Mouse (Mus musculus) hindbrain, embryonic 13.5 days (tissue): ENCODE measurements around the gene Setdb1. TPM values are rescaled to one million over a fixed set of nuclear protein-coding genes. Genes with fewer than 3 reads are reported as not detected.

ENCODE experiments used
- ATAC-seq: fragments of 200-750 bp; cut with Nextera tagmentation; 2 replicates; pipeline ENCODE4 v1.8.0; 2017; ENCODE audit warnings: moderate TSS enrichment; ENCODE audit not compliant: low FRiP score
- H3K27ac ChIP-seq: fragments of 300-500 bp; sonication (generic); 2 replicates; pipeline ENCODE4 v1.5.1; 2015; ENCODE audit warnings: inconsistent platforms, mild to moderate bottlenecking, moderate library complexity
- H3K27me3 ChIP-seq: fragments of 300-500 bp; sonication (generic); 2 replicates; pipeline ENCODE4 v1.6.1; 2015; ENCODE audit warnings: mild to moderate bottlenecking, inconsistent platforms
- H3K36me3 ChIP-seq: fragments of 300-500 bp; sonication (generic); 2 replicates; pipeline ENCODE4 v1.6.1; 2015; ENCODE audit warnings: mild to moderate bottlenecking, inconsistent platforms
- H3K4me1 ChIP-seq: fragments of 300-500 bp; sonication (generic); replicated peaks from 2 replicates; pipeline ENCODE4 v1.6.1; 2015; ENCODE audit warnings: inconsistent platforms
- H3K4me2 ChIP-seq: fragments of 300-500 bp; sonication (generic); 2 replicates; pipeline ENCODE4 v1.6.1; 2015; ENCODE audit warnings: inconsistent platforms, mild to moderate bottlenecking, moderate library complexity
- H3K4me3 ChIP-seq: fragments of 300-500 bp; sonication (generic); 2 replicates; pipeline ENCODE4 v1.5.1; 2015; ENCODE audit warnings: mild to moderate bottlenecking, inconsistent platforms
- H3K9ac ChIP-seq: fragments of 300-500 bp; sonication (generic); 2 replicates; pipeline ENCODE4 v1.6.1; 2015; ENCODE audit warnings: mild to moderate bottlenecking, inconsistent platforms
- H3K9me3 ChIP-seq: fragments of 300-500 bp; sonication (generic); 2 replicates; pipeline ENCODE4 v1.6.1; 2016; ENCODE audit warnings: inconsistent platforms
- WGBS: fragments of 180-500 bp; shearing (Covaris S2); methylation state at CpG from one replicate; pipeline ENCODE4 v1.1.7; 2015; 5-methylcytosine and 5-hydroxymethylcytosine counted together
- polyA plus RNA-seq: library from polyadenylated mRNA; unstranded; fragments of >200 nt; fragmentation: Nextera tagmentation; extraction: Ambion mirVana; gene quantifications from 2 replicates; pipeline ENCODE4 v1.2.1, GENCODE M21; 2015

The Setdb1 gene
- polyA plus RNA-seq, 1 experiment from 2014 or later: 45.6 TPM

DNA sequence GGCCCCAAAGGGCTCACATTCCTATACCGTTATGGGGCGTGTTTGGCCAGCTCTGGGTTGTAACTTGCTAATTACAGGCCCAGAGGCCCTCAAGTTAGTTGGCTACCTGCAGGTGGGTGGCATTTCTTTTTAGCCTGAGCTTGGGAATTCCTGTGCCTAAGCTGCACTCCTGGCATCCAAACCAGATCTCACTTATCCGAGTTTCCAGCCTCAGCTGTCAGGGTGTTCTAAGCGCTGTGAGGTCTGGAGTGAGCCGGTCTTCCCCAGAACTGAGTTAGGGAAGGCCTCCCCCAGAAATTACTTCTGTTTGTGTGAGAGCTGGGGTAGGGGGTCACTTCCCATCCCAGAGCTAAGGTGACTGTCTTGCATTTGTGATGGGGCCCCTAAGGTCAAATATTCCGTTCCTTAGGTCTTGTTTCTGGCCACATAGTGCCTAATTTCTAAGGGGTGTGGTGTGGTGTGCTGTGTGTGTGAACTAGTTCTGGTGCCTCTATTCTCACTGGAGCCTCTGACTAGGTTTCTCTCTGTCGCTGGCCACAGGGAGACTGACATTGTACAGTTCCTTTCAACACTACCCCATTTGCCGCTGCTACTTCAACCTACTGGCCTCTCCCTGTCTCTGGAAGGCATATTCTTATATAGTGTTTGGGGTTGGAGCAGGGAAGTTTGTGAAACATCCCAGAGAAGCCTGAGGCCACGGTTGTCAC lies 41.0 kb downstream of the Setdb1 start:
- Histone ChIP-seq H3K9me3 (no peaks in the 10 kb centered on the region), H3K4me1 (peaks cover 42% of the 10 kb centered on the region), H3K27ac (peak overlapping the region; percentile 93), H3K4me2 (peak overlapping the region; percentile 79), H3K27me3 (no peaks in the 10 kb centered on the region), H3K36me3 (peaks cover 10% of the 10 kb centered on the region), H3K4me3 (peak overlapping the region; percentile 86), H3K9ac (peak overlapping the region; percentile 97)
- 19% methylated on average over 9 of the region's 9 CpGs for WGBS
- ATAC-seq: no peak

DNA sequence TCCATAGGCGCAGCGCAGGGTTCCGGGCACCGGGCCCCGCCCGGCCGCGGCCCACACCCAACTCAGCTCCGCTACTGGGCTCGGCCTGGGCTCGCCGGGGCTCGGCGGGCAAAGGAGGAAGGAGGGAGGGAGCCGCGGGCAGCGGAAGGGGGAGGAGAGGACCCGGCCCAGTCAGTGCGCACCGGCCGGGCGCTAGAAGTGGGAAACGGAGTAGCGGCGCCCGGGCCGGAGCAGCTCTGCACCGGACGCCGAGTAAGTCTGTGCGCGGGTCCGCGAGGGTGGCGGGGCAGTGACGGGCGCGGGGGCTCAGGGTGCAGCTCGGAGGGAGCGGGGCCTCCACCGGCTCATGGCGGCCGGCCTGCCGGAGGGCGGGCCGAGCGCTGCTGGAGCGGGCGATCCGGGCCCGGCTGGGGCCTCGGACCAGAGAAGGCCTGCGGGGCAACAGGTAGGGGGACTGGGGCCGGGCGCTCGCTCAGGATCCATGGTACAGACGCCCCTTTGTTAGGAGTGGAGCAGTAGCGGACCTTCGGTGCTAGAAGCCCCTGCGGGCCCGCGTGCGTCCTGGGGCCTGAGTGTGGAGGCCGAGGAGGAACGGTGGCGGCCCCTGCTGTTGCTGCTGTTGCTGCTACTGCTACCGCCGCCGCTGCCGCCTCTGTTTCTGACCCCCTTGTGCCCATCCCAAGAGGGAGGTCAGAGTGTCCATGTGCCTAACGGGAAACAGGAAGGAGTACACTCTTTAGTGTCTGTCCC lies 41.7 kb downstream of the Setdb1 start:
- H3K27me3 ChIP-seq: no peaks in the 10 kb centered on the region
- peak overlapping the region; percentile 97 for H3K9ac ChIP-seq
- peaks cover 3% of the 10 kb centered on the region for H3K36me3 ChIP-seq
- peaks cover 42% of the 10 kb centered on the region for H3K4me1 ChIP-seq
- peak overlapping the region; percentile 86 for H3K4me3 ChIP-seq
- peak; percentile 92 for ATAC-seq
- WGBS: under 1% methylated on average over 62 of the region's 71 CpGs
- H3K4me2 ChIP-seq: peak overlapping the region; percentile 79
- H3K27ac ChIP-seq: peak overlapping the region; percentile 93
- no peaks in the 10 kb centered on the region for H3K9me3 ChIP-seq

DNA sequence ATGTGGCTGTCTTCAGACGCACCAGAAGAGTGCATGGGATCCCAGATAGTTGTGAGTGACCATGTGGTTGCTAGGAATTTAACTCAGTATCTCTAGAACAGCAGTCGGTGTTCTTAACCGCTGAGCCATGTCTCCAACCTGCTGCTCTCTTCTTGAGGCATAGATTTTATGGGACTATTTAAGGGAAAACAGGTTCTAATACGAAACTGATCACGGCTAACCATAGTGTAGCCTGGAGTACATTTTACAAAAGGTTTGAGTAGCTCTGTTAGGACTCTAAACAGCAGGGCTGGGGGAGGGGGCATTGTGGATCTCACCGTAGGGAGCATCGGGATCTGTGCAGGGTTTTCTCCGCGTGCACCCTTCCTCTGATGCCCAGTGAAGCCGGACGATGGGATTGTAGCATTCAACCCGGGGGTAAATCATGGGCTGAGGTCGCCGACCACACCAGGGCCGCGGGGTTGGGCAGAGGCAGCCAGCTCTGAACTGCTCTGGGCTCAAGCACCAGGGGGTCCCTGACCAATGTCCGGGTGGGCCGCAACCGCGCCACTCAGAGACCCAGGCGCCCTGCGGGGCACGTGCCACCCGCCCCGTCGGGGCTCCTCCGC lies 42.4 kb downstream of the Setdb1 start, which contains the start of gene Cers2:
Gene Cers2 (plus strand): TSS at position 306 of the 608 bp plus-strand sequence.
- H3K4me3 ChIP-seq: peak within 1 kb of the TSS; percentile 86
- peak within 1 kb of the TSS; percentile 93 for H3K27ac ChIP-seq
- H3K4me2 ChIP-seq: peak within 1 kb of the TSS; percentile 79
- no peaks in the 10 kb centered on the region for H3K27me3 ChIP-seq
- no peaks in the 10 kb centered on the region for H3K9me3 ChIP-seq
- H3K36me3 ChIP-seq: no peaks in the 10 kb centered on the region
- peak; percentile 17 for ATAC-seq
- H3K9ac ChIP-seq: peak within 1 kb of the TSS; percentile 97
- peaks cover 42% of the 10 kb centered on the region for H3K4me1 ChIP-seq
- 3% methylated on average over 27 of the region's 27 CpGs for WGBS

DNA sequence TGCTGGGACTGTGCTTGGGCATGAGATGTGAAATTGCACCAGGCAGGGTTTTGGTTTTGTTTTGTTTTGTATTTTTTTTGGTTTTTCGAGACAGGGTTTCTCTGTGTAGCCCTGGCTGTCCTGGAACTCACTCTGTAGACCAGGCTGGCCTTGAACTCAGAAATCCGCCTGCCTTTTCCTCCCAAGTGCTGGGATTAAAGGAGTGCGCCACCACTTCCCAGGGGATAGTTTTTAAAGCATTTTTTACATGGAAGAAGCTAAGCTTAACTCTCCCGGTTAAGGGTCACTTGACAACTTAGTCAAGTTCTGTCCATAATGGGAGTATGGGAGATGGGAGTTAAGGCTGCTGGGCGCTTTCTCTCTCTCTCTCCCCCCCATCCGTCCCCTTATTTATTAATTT lies 42.9 kb downstream of the Setdb1 start:
- Histone ChIP-seq H3K27ac (peak overlapping the region; percentile 93; the same call in 1 of the 2 replicates), H3K4me2 (peak overlapping the region; percentile 79), H3K27me3 (no peaks in the 10 kb centered on the region), H3K4me3 (peak overlapping the region; percentile 86; the same call in 1 of the 2 replicates), H3K9ac (peak overlapping the region; percentile 97; the same call in 1 of the 2 replicates), H3K9me3 (no peaks in the 10 kb centered on the region), H3K4me1 (peaks cover 40% of the 10 kb centered on the region), H3K36me3 (no peaks in the 10 kb centered on the region)
- WGBS: 58% methylated on average over 6 of the region's 6 CpGs
- ATAC-seq: no peak

DNA sequence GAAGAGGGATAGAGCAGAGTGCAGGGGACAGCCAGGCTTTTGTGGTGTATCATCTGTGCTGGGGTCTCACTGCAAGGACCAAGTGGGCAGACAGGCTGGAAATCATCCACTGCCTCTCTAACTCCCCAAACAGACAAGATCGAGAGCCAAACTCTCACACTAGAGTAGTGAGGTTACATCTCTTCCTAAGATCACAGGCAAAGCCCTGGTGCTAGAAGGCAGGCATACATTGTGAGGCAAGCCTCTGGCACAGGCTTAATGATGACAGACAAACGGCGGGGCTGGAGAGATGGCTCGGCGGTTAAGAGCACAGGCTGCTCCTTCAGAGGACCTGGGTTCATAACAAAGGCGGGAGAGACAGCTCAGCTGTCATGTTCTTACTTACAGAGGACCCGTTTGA lies 43.5 kb downstream of the Setdb1 start:
- H3K4me3 ChIP-seq: no peak overlapping the region
- no peak overlapping the region for H3K27ac ChIP-seq
- no peaks in the 10 kb centered on the region for H3K9me3 ChIP-seq
- ATAC-seq: no peak
- H3K4me2 ChIP-seq: no peak overlapping the region
- peaks cover 34% of the 10 kb centered on the region for H3K4me1 ChIP-seq
- H3K27me3 ChIP-seq: no peaks in the 10 kb centered on the region
- WGBS: 44% methylated on average over 7 of the region's 7 CpGs
- 0 out of 2 replicates have a peak overlapping the region, but pooled peaks have one; percentile 15 for H3K9ac ChIP-seq
- no peaks in the 10 kb centered on the region for H3K36me3 ChIP-seq

DNA sequence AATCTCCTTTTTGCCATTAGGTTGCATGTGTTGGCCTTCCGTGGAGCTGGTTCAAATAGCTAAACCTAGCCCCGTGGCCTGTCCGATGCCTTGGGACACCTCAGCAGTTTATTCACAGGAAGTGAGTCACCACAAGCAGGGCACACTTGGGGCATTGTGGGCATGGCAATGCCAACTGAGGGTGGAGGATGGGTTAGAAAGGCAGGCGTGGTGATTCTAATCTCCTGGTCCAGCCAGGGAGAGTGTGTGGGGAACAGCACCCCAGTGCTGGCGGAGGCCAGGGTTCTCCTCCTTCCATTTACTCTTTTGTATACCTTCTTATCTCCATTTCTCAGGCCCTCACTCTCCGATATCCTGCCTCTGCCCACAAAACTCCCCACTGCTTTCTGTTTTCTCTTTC lies 44.4 kb downstream of the Setdb1 start:
- no peak overlapping the region for H3K9ac ChIP-seq
- no peaks in the 10 kb centered on the region for H3K9me3 ChIP-seq
- H3K27ac ChIP-seq: no peak overlapping the region
- H3K4me1 ChIP-seq: peaks cover 28% of the 10 kb centered on the region
- H3K4me2 ChIP-seq: no peak overlapping the region
- ATAC-seq: no peak
- no peaks in the 10 kb centered on the region for H3K27me3 ChIP-seq
- 88% methylated on average over 6 of the region's 6 CpGs for WGBS
- H3K36me3 ChIP-seq: no peaks in the 10 kb centered on the region
- H3K4me3 ChIP-seq: no peak overlapping the region

DNA sequence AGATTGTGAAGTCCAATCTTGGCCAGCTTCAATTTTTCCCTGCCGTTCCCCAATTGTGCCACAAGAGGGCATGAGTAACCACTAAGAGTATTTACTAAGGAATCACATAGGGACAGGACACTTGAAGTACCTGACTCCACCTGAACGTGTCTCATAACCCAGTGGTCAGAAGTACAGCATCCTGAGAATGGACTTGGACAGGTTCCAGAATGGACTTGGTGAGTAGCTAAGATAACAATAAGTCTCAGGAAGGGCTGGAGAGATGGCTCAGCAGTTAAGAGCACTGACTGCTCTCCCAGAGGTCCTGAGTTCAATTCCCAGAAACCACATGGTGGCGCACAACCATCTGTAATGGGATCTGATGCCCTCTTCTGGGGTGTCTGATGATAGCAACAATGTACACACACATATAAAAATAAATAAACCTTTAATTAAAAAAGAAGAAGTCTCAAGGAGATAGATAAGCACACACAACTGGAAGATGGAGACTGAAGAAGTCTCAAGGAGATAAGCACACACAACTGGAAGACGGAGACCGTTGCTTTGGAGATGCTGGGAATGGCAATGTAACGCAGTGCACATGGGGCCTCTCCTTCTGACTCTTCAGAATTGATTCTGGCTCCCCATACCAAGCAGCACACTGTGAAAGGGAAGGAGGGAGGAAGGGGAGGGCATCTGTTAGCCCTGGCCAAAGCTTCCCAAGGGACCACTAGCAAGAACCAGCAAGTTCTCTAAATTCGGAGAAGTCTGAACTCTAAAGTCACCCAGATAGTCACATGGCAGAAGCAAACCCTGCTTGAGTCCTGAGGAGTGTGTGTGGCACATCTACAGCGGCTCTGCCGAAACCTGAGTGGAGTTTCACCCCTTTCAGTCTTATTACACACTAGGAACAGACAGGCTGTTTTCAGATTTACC lies 45.8 kb downstream of the Setdb1 start:
- Histone ChIP-seq H3K27ac (no peak overlapping the region), H3K27me3 (no peaks in the 10 kb centered on the region), H3K4me2 (no peak overlapping the region), H3K4me1 (peaks cover 16% of the 10 kb centered on the region), H3K9me3 (no peaks in the 10 kb centered on the region), H3K4me3 (no peak overlapping the region), H3K36me3 (no peaks in the 10 kb centered on the region), H3K9ac (no peak overlapping the region)
- ATAC-seq: no peak
- WGBS: 68% methylated on average over 9 of the region's 9 CpGs

DNA sequence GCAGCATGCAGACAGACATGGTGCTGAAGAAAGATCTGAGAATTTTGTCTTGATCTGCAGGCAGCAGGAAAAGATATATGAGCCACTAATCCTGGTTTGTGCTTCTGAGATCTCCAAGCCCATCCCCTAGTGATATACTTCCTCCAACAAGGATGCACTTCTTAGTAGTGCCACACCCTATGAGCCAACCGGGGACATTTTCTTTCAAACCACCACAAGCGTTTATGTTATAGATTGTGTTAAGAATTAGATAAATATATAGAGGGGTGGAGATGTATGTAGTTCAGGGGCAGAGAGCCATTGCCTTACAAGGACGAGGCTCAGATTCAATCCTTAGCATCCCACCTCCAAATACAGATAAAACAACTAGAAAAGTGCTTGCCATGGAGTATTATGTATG lies 46.5 kb downstream of the Setdb1 start:
- WGBS: 73% methylated on average over 3 of the region's 3 CpGs
- ATAC-seq: no peak
- H3K9me3 ChIP-seq: no peaks in the 10 kb centered on the region
- H3K4me1 ChIP-seq: peaks cover 9% of the 10 kb centered on the region
- H3K27ac ChIP-seq: no peak overlapping the region
- no peak overlapping the region for H3K4me2 ChIP-seq
- no peak overlapping the region for H3K9ac ChIP-seq
- H3K4me3 ChIP-seq: no peak overlapping the region
- no peaks in the 10 kb centered on the region for H3K27me3 ChIP-seq
- H3K36me3 ChIP-seq: no peaks in the 10 kb centered on the region

DNA sequence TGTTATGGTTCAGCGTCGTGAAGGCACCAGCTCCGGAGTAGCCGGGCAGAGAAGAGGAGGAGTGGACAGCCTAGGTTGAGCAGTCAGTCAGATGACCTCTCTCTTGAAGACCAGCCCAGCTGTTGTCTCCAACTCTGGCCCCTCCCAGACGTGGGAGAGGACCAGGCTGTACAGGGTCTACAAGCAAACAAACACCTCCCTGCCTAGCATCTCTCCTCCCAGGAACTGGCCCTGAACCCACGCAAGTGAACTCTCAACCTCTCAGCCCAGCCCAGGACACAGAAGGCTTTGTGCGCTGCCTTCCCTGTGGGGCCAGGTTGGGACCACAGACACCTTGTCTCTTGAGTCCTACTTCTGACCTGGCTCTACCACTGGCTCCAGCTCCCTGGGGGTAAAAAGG lies 49.9 kb downstream of the Setdb1 start, which contains the start of gene Anxa9:
Gene Anxa9 (minus strand): TSS at position 77 of the 400 bp plus-strand sequence.
- Histone ChIP-seq H3K36me3 (no peaks in the 10 kb centered on the region), H3K9me3 (no peaks in the 10 kb centered on the region), H3K27me3 (no peaks in the 10 kb centered on the region), H3K4me2 (no peak within 1 kb of the TSS), H3K27ac (no peak within 1 kb of the TSS), H3K4me3 (no peak within 1 kb of the TSS), H3K4me1 (no peaks in the 10 kb centered on the region), H3K9ac (0 out of 2 replicates have a peak within 1 kb of the TSS, but pooled peaks have one; percentile 35)
- 69% methylated on average over 7 of the region's 7 CpGs for WGBS
- ATAC-seq: no peak

DNA sequence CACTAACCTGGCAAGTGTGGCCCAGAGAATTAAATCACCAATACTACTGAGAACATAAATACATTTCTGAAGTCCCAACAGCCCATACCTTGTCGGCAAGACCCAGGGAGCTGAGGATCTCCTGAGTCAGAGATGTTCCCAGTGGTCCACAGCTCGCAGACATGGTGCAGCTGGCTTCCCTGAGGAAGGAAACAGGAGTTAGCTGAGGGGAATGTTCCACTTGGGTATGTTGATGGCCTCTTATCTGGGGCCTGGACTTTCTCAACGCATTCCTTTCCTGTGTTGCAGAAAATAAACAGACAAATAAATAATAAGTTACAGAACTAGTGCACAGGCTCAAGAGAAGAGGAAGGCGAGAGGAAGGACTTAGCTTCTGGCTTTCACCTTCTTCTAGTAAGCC lies 50.8 kb downstream of the Setdb1 start:
- Histone ChIP-seq H3K4me3 (no peak overlapping the region), H3K4me1 (no peaks in the 10 kb centered on the region), H3K36me3 (no peaks in the 10 kb centered on the region), H3K9ac (no peak overlapping the region), H3K27ac (no peak overlapping the region), H3K27me3 (no peaks in the 10 kb centered on the region), H3K4me2 (no peak overlapping the region), H3K9me3 (no peaks in the 10 kb centered on the region)
- 85% methylated on average over 4 of the region's 4 CpGs for WGBS
- ATAC-seq: no peak

DNA sequence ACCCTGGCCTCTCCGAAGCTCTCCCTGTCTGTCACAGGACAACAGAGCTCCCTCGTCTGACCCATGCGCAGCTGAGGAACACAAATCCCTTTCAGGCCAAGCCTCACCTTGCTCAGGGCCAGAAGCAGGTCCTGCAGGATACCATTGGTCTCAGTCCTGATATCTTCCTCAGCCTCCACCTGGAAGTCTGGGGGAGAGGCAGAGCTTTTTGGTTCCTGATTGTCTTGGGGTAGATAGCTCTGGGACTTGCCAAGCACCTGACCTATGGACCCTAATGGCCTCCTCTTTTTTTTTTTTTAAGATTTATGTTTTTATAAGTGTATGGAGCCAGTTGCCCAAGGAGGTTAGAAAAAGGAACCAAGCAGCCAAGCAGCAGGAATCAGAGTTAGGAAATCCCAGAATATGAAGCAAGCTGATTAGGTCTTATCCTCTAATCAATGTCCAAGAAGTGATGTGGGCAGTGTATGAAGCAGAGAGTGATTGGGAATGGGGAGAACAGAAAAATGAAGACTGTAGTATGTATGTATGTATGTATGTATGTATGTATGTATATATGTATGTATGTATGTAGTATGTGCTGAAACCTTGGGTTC lies 55.7 kb downstream of the Setdb1 start:
- ATAC-seq: no peak
- Histone ChIP-seq H3K27me3 (no peaks in the 10 kb centered on the region), H3K9ac (no peak overlapping the region), H3K36me3 (peaks cover 17% of the 10 kb centered on the region), H3K9me3 (no peaks in the 10 kb centered on the region), H3K4me2 (no peak overlapping the region), H3K4me1 (no peaks in the 10 kb centered on the region), H3K27ac (no peak overlapping the region), H3K4me3 (no peak overlapping the region)
- 83% methylated on average over 3 of the region's 3 CpGs for WGBS
